Mouse (Mus musculus) C2C12 (cell line): Measurements from ENCODE around the gene Psmd11.
"Not testable (repeated sequence)": the region's sequence is repeated elsewhere in the genome, so short reads cannot be mapped to it uniquely, and the experiment has no call there.

Source experiments
- CEBPB ChIP-seq: IDR thresholded peaks from one replicate; pipeline ENCODE4 v1.6.1; 2011; ENCODE audit warnings: low read depth, mild to moderate bottlenecking, control low read depth, moderate library complexity
- CTCF ChIP-seq: IDR thresholded peaks from one replicate; pipeline ENCODE4 v1.5.1; 2011; ENCODE audit not compliant: control insufficient read depth, insufficient read depth, insufficient read length
- FOSL1 ChIP-seq: IDR thresholded peaks from one replicate; pipeline ENCODE4 v1.8.0; 2011; ENCODE audit warnings: mild to moderate bottlenecking, low read length; ENCODE audit not compliant: poor library complexity, insufficient read depth, severe bottlenecking
- MAX ChIP-seq: IDR thresholded peaks from one replicate; pipeline ENCODE4 v1.6.1; 2011; ENCODE audit warnings: mild to moderate bottlenecking, control low read depth
- MYOD1 ChIP-seq: IDR thresholded peaks from one replicate; pipeline ENCODE4 v1.6.1; 2011; ENCODE audit warnings: low read depth; ENCODE audit not compliant: control insufficient read depth, insufficient read length
- MYOG ChIP-seq: IDR thresholded peaks from one replicate; pipeline ENCODE4 v1.6.1; 2011; ENCODE audit not compliant: control insufficient read depth, insufficient read length; ENCODE audit errors: extremely low read depth
- USF1 ChIP-seq: IDR thresholded peaks from one replicate; pipeline ENCODE4 v1.6.1; 2011; ENCODE audit warnings: low read depth, mild to moderate bottlenecking, control low read depth, moderate library complexity

DNA sequence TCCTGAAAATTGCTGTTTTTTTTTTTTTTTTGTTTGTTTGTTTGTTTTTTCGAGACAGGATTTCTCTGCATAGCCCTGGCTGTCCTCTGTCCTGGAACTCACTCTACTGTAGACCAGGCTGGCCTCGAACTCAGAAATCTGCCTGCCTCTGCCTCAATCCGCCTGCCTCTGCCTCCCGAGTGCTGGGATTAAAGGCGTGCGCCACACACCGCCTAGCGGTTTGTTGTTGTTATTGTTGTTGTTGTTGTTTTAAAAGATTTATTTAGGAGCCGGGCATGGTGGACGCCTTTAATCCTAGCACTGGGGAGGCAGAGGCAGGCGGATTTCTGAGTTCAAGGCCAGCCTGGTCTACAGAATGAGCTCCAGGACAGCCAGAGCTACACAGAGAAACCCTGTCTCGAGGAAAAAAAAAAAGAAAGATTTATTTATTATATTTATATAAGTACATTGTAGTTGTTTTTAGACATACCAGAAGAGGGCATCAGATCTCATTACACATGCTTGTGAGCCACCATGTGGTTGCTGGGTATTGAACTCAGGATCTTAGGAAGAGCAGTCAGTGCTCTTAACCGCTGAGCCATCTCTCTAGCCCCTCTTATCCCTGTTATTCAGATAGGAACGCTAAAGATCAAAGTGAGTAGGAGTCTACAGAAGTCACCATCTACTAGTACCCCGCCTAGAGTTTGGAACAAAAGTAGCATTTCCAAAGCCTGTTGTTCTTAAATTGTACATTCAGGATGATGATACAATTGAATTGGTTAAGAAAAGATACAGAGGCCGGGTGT is 2.2 kb upstream of the Psmd11 start:
- not testable (repeated sequence) for TF ChIP-seq USF1, CTCF, CEBPB, MAX, MYOG, MYOD1, FOSL1
